Mouse (Mus musculus): ENCODE measurements around the gene Zfp319. TPM values are rescaled to one million over a fixed set of nuclear protein-coding genes. Genes with fewer than 3 reads are reported as not detected.

The Zfp319 gene
- polyA plus RNA-seq, 1 experiment, result 0.09 TPM

GRCm38 (mm10) chr8:95323201-95323600 lies 8.5 kb downstream of the Zfp319 start:
- Histone ChIP-seq H3K27me3 (ENCODE audit: control insufficient read depth) (peaks cover 28% of the 10 kb centered on the region), H3K4me3 (replicated peaks) (no peak overlapping the region), H3K4me1 (ENCODE audit: control insufficient read depth) (peaks cover 6% of the 10 kb centered on the region), H3K36me3 (ENCODE audit: control insufficient read depth) (peaks cover 20% of the 10 kb centered on the region), H3K9me3 (ENCODE audit: control insufficient read depth, low read length) (peaks cover 6% of the 10 kb centered on the region)
- TF ChIP-seq GATA1 (IDR thresholded peaks at IDR 0.05; ENCODE audit: low read length), result no peak
- no peak for TF ChIP-seq TAL1 (IDR thresholded peaks at IDR 0.05; ENCODE audit: low read length)

GRCm38 (mm10) chr8:95320224-95321139 lies 11.3 kb downstream of the Zfp319 start:
- peaks cover 29% of the 10 kb centered on the region for H3K27me3 ChIP-seq (ENCODE audit: control insufficient read depth)
- H3K4me1 ChIP-seq (ENCODE audit: control insufficient read depth), result peaks cover 6% of the 10 kb centered on the region
- H3K4me3 ChIP-seq (replicated peaks), result peak overlapping the region; percentile 33
- no peaks in the 10 kb centered on the region for H3K36me3 ChIP-seq (ENCODE audit: control insufficient read depth)
- TF ChIP-seq GATA1 (IDR thresholded peaks at IDR 0.05; ENCODE audit: low read length) (no peak), TAL1 (IDR thresholded peaks at IDR 0.05; ENCODE audit: low read length) (no peak)
- H3K9me3 ChIP-seq (ENCODE audit: control insufficient read depth, low read length), result peaks cover 3% of the 10 kb centered on the region; the same call in 1 of the 2 replicates

- no peaks in the 10 kb centered on the region for H3K36me3 ChIP-seq (ENCODE audit: control insufficient read depth)
Observed at GRCm38 (mm10) chr8:95315350-95315749, 16.4 kb downstream of the Zfp319 start.

GRCm38 (mm10) chr8:95314707-95315106 lies 17.0 kb downstream of the Zfp319 start:
- H3K36me3 ChIP-seq (ENCODE audit: control insufficient read depth), result no peaks in the 10 kb centered on the region
- no peak overlapping the region for H3K4me3 ChIP-seq (replicated peaks)
- peaks cover 3% of the 10 kb centered on the region; the same call in 1 of the 2 replicates for H3K9me3 ChIP-seq (ENCODE audit: control insufficient read depth, low read length)
- TF ChIP-seq GATA1 (IDR thresholded peaks at IDR 0.05; ENCODE audit: low read length) (no peak), TAL1 (IDR thresholded peaks at IDR 0.05; ENCODE audit: low read length) (no peak)
- peaks cover 9% of the 10 kb centered on the region for H3K27me3 ChIP-seq (ENCODE audit: control insufficient read depth)
- H3K4me1 ChIP-seq (ENCODE audit: control insufficient read depth), result no peaks in the 10 kb centered on the region

More at GRCm38 (mm10) chr8:95315350-95315749, 16.4 kb downstream of the Zfp319 start:
- TF ChIP-seq GATA1 (IDR thresholded peaks at IDR 0.05; ENCODE audit: low read length) (no peak), TAL1 (IDR thresholded peaks at IDR 0.05; ENCODE audit: low read length) (no peak)
- Histone ChIP-seq H3K27me3 (ENCODE audit: control insufficient read depth) (peaks cover 16% of the 10 kb centered on the region), H3K4me1 (ENCODE audit: control insufficient read depth) (peaks cover 1% of the 10 kb centered on the region), H3K4me3 (replicated peaks) (no peak overlapping the region), H3K9me3 (ENCODE audit: control insufficient read depth, low read length) (peaks cover 3% of the 10 kb centered on the region; the same call in 1 of the 2 replicates)

GRCm38 (mm10) chr8:95313857-95314256 lies 17.9 kb downstream of the Zfp319 start:
- Histone ChIP-seq H3K4me1 (ENCODE audit: control insufficient read depth) (no peaks in the 10 kb centered on the region), H3K36me3 (ENCODE audit: control insufficient read depth) (no peaks in the 10 kb centered on the region), H3K4me3 (replicated peaks) (no peak overlapping the region), H3K9me3 (ENCODE audit: control insufficient read depth, low read length) (peaks cover 3% of the 10 kb centered on the region; the same call in 1 of the 2 replicates), H3K27me3 (ENCODE audit: control insufficient read depth) (peaks cover 6% of the 10 kb centered on the region)
- TF ChIP-seq TAL1 (IDR thresholded peaks at IDR 0.05; ENCODE audit: low read length) (no peak), GATA1 (IDR thresholded peaks at IDR 0.05; ENCODE audit: low read length) (no peak)

- H3K4me1 ChIP-seq (ENCODE audit: control insufficient read depth), result no peaks in the 10 kb centered on the region
- H3K27me3 ChIP-seq (ENCODE audit: control insufficient read depth), result 0 out of 2 replicates have a peak, but pooled peaks cover 2% of the 10 kb centered on the region
- no peaks in the 10 kb centered on the region for H3K36me3 ChIP-seq (ENCODE audit: control insufficient read depth)
- no peaks in the 10 kb centered on the region for H3K9me3 ChIP-seq (ENCODE audit: control insufficient read depth, low read length)
- TF ChIP-seq TAL1 (IDR thresholded peaks at IDR 0.05; ENCODE audit: low read length), result no peak
- H3K4me3 ChIP-seq (replicated peaks), result no peak overlapping the region
Observed at GRCm38 (mm10) chr8:95312836-95313235, 18.9 kb downstream of the Zfp319 start.

GRCm38 (mm10) chr8:95310342-95310970 lies 21.3 kb downstream of the Zfp319 start, which contains the start of gene Tepp:
Gene Tepp (plus strand): TSS chr8:95310566.
- H3K4me3 ChIP-seq (replicated peaks), result no peak within 1 kb of the TSS

GRCm38 (mm10) chr8:95306431-95306830 lies 25.3 kb downstream of the Zfp319 start, which contains the start of gene Cngb1:
Gene Cngb1 (minus strand): TSS chr8:95306585.
- no peak within 1 kb of the TSS for H3K4me3 ChIP-seq (replicated peaks)
- no peaks in the 10 kb centered on the region for H3K4me1 ChIP-seq (ENCODE audit: control insufficient read depth)
- H3K27me3 ChIP-seq (ENCODE audit: control insufficient read depth), result no peaks in the 10 kb centered on the region
- H3K36me3 ChIP-seq (ENCODE audit: control insufficient read depth), result no peaks in the 10 kb centered on the region
- TF ChIP-seq TAL1 (IDR thresholded peaks at IDR 0.05; ENCODE audit: low read length) (no peak), GATA1 (IDR thresholded peaks at IDR 0.05; ENCODE audit: low read length) (no peak)
- no peaks in the 10 kb centered on the region for H3K9me3 ChIP-seq (ENCODE audit: control insufficient read depth, low read length)

More at GRCm38 (mm10) chr8:95310342-95310970, 21.3 kb downstream of the Zfp319 start, which contains the start of gene Tepp:
- TF ChIP-seq GATA1 (IDR thresholded peaks at IDR 0.05; ENCODE audit: low read length) (no peak), TAL1 (IDR thresholded peaks at IDR 0.05; ENCODE audit: low read length) (no peak)
- H3K27me3 ChIP-seq (ENCODE audit: control insufficient read depth), result 0 out of 2 replicates have a peak, but pooled peaks cover 2% of the 10 kb centered on the region
- no peaks in the 10 kb centered on the region for H3K36me3 ChIP-seq (ENCODE audit: control insufficient read depth)
- H3K4me1 ChIP-seq (ENCODE audit: control insufficient read depth), result no peaks in the 10 kb centered on the region
- no peaks in the 10 kb centered on the region for H3K9me3 ChIP-seq (ENCODE audit: control insufficient read depth, low read length)

GRCm38 (mm10) chr8:95305526-95305925 lies 26.2 kb downstream of the Zfp319 start:
- Histone ChIP-seq H3K4me3 (replicated peaks) (no peak overlapping the region), H3K9me3 (ENCODE audit: control insufficient read depth, low read length) (no peaks in the 10 kb centered on the region), H3K36me3 (ENCODE audit: control insufficient read depth) (no peaks in the 10 kb centered on the region), H3K27me3 (ENCODE audit: control insufficient read depth) (no peaks in the 10 kb centered on the region), H3K4me1 (ENCODE audit: control insufficient read depth) (no peaks in the 10 kb centered on the region)
- no peak for TF ChIP-seq TAL1 (IDR thresholded peaks at IDR 0.05; ENCODE audit: low read length)
- no peak for TF ChIP-seq GATA1 (IDR thresholded peaks at IDR 0.05; ENCODE audit: low read length)
